Mouse (Mus musculus): Measurements from ENCODE around the gene Acot3.
"Not testable (repeated sequence)": the region's sequence is repeated elsewhere in the genome, so short reads cannot be mapped to it uniquely, and the experiment has no call there.

The Acot3 gene

GRCm38 (mm10) chr12:84051937-84052474, at the start of gene Acot3:
Gene Acot3, plus strand, starts transcription at chr12:84052144.
- no peak for DNase-seq

GRCm38 (mm10) chr12:84003866-84004265, 48.1 kb upstream of the Acot3 start:
- no peak for DNase-seq

GRCm38 (mm10) chr12:84008251-84008650, 43.7 kb upstream of the Acot3 start:
- DNase-seq = no peak

- no peak for DNase-seq
Measured at GRCm38 (mm10) chr12:84008729-84009128, 43.2 kb upstream of the Acot3 start.

- DNase-seq = peak; percentile 32
Measured at GRCm38 (mm10) chr12:84009171-84009965, 42.6 kb upstream of the Acot3 start, which contains the start of gene Acot1. Gene Acot1, plus strand, starts transcription at chr12:84009490.

GRCm38 (mm10) chr12:84010201-84010600, 41.7 kb upstream of the Acot3 start:
- no peak for DNase-seq

GRCm38 (mm10) chr12:84011251-84012040, 40.5 kb upstream of the Acot3 start:
- DNase-seq = peak; percentile 62

- no peak for DNase-seq
Measured at GRCm38 (mm10) chr12:84013130-84013529, 38.8 kb upstream of the Acot3 start.

- no peak for DNase-seq
Measured at GRCm38 (mm10) chr12:84013701-84014100, 38.2 kb upstream of the Acot3 start.

- DNase-seq = not testable (repeated sequence)
Measured at GRCm38 (mm10) chr12:84020528-84020927, 31.4 kb upstream of the Acot3 start.

- not testable (repeated sequence) for DNase-seq
Measured at GRCm38 (mm10) chr12:84022266-84022665, 29.7 kb upstream of the Acot3 start.

GRCm38 (mm10) chr12:84023052-84023745, 28.7 kb upstream of the Acot3 start:
- DNase-seq = no peak

GRCm38 (mm10) chr12:84025888-84026287, 26.1 kb upstream of the Acot3 start:
- DNase-seq = no peak

- not testable (repeated sequence) for DNase-seq
Measured at GRCm38 (mm10) chr12:84028328-84028727, 23.6 kb upstream of the Acot3 start.

- not testable (repeated sequence) for DNase-seq
Measured at GRCm38 (mm10) chr12:84029043-84029442, 22.9 kb upstream of the Acot3 start.

GRCm38 (mm10) chr12:84030659-84031332, 21.1 kb upstream of the Acot3 start:
- DNase-seq = peak; percentile 82

GRCm38 (mm10) chr12:84032854-84033253, 19.1 kb upstream of the Acot3 start:
- no peak for DNase-seq

- not testable (repeated sequence) for DNase-seq
Measured at GRCm38 (mm10) chr12:84033302-84033701, 18.6 kb upstream of the Acot3 start.

GRCm38 (mm10) chr12:84034108-84034507, 17.8 kb upstream of the Acot3 start:
- DNase-seq = no peak

GRCm38 (mm10) chr12:84038241-84038640, 13.7 kb upstream of the Acot3 start, which contains the start of gene Acot4:
Gene Acot4, plus strand, starts transcription at chr12:84038379.
- peak; percentile 18 for DNase-seq

GRCm38 (mm10) chr12:84038691-84039111, 13.2 kb upstream of the Acot3 start, which contains the start of gene Gm49366:
Gene Gm49366, plus strand, starts transcription at chr12:84038935.
- DNase-seq = peak; percentile 51

GRCm38 (mm10) chr12:84042248-84042647, 9.7 kb upstream of the Acot3 start:
- DNase-seq = no peak
